Mouse (Mus musculus) midbrain, embryonic 11.5 days (tissue): ENCODE data around the gene Rnf126. TPM values are rescaled to one million over a fixed set of nuclear protein-coding genes. Genes with fewer than 3 reads are reported as not detected.

Experiments
- ATAC-seq: fragments of 200-750 bp; cut with Nextera tagmentation; 2 replicates; pipeline ENCODE4 v1.8.0; 2017; ENCODE audit warnings: moderate TSS enrichment, moderate library complexity; ENCODE audit not compliant: low FRiP score
- DNase-seq: peaks from one replicate; pipeline ENCODE4 v3.0.0; 2015; ENCODE audit warnings: low spot score; ENCODE audit errors: missing footprints
- H3K27ac ChIP-seq: fragments of 300-500 bp; sonication (generic); 2 replicates; pipeline ENCODE4 v1.5.1; 2014; ENCODE audit warnings: low read depth, low read length
- H3K27me3 ChIP-seq: fragments of 300-500 bp; sonication (generic); 2 replicates; pipeline ENCODE4 v1.6.1; 2014; ENCODE audit warnings: mild to moderate bottlenecking, low read length, moderate library complexity, mixed read lengths; ENCODE audit not compliant: control insufficient read depth, insufficient read depth
- H3K36me3 ChIP-seq: fragments of 300-500 bp; sonication (generic); 2 replicates; pipeline ENCODE4 v1.6.1; 2014; ENCODE audit warnings: mild to moderate bottlenecking, low read length, moderate library complexity, mixed read lengths; ENCODE audit not compliant: control insufficient read depth, insufficient read depth
- H3K4me1 ChIP-seq: fragments of 300-500 bp; sonication (generic); 2 replicates; pipeline ENCODE4 v1.6.1; 2014; ENCODE audit warnings: low read length; ENCODE audit not compliant: control insufficient read depth, insufficient read depth
- H3K4me2 ChIP-seq: fragments of 300-500 bp; sonication (generic); 2 replicates; pipeline ENCODE4 v1.6.1; 2014; ENCODE audit warnings: mild to moderate bottlenecking, moderate library complexity
- H3K4me3 ChIP-seq: fragments of 300-500 bp; sonication (generic); 2 replicates; pipeline ENCODE4 v1.5.1; 2014; ENCODE audit warnings: low read depth, low read length
- H3K9ac ChIP-seq: fragments of 300-500 bp; sonication (generic); 2 replicates; pipeline ENCODE4 v1.6.1; 2014; ENCODE audit warnings: low read length
- H3K9me3 ChIP-seq: fragments of 300-500 bp; sonication (generic); 2 replicates; pipeline ENCODE4 v1.6.1; 2016; ENCODE audit warnings: low read length; ENCODE audit not compliant: control insufficient read depth
- WGBS: fragments of 180-500 bp; shearing (Covaris S2); extraction: QIAGEN DNeasy Blood & Tissue Kit; methylation state at CpG from one replicate; pipeline ENCODE4 v1.1.7; 2014; 5-methylcytosine and 5-hydroxymethylcytosine counted together
- polyA plus RNA-seq: library from polyadenylated mRNA; unstranded; fragments of >200 nt; fragmentation: Nextera tagmentation; extraction: Ambion mirVana; gene quantifications from 2 replicates; pipeline ENCODE4 v1.2.1, GENCODE M21; 2014

Rnf126 gene
- 69.9 and 81.9 TPM in 2 replicates for polyA plus RNA-seq

- H3K9me3 ChIP-seq: no peaks in the 10 kb centered on the region
- peaks cover 22% of the 10 kb centered on the region for H3K4me1 ChIP-seq
- H3K4me2 ChIP-seq: peak within 1 kb of the TSS; percentile 95
- WGBS: under 1% methylated on average over 82 of the region's 101 CpGs
- H3K4me3 ChIP-seq: peak within 1 kb of the TSS; percentile 97
- ATAC-seq (peak; percentile 92), DNase-seq (peak; percentile 100)
- H3K27ac ChIP-seq: peak within 1 kb of the TSS; percentile 78
- no peaks in the 10 kb centered on the region for H3K27me3 ChIP-seq
- peaks cover 5% of the 10 kb centered on the region; the same call in 1 of the 2 replicates for H3K36me3 ChIP-seq
- H3K9ac ChIP-seq: peak within 1 kb of the TSS; percentile 97
These were observed at the start of gene Rnf126 for GRCm38 (mm10) chr10:79766508-79767325. Gene Rnf126 (minus strand): TSS chr10:79766952.

GRCm38 (mm10) chr10:79815671-79816494 is 49.1 kb upstream of the Rnf126 start:
- Histone ChIP-seq H3K36me3 (peaks cover 18% of the 10 kb centered on the region), H3K4me1 (no peaks in the 10 kb centered on the region), H3K27me3 (no peaks in the 10 kb centered on the region), H3K9ac (no peak overlapping the region), H3K9me3 (no peaks in the 10 kb centered on the region), H3K4me3 (no peak overlapping the region), H3K27ac (no peak overlapping the region), H3K4me2 (no peak overlapping the region)
- ATAC-seq (no peak), DNase-seq (no peak)
- 87% methylated on average over 12 of the region's 12 CpGs for WGBS

- Histone ChIP-seq H3K9ac (no peak overlapping the region), H3K36me3 (peaks cover 18% of the 10 kb centered on the region), H3K27ac (no peak overlapping the region), H3K4me1 (no peaks in the 10 kb centered on the region), H3K27me3 (no peaks in the 10 kb centered on the region), H3K9me3 (no peaks in the 10 kb centered on the region), H3K4me3 (no peak overlapping the region), H3K4me2 (no peak overlapping the region)
- ATAC-seq (no peak), DNase-seq (no peak)
- WGBS: 83% methylated on average over 5 of the region's 5 CpGs
These were observed 47.6 kb upstream of the Rnf126 start for GRCm38 (mm10) chr10:79814271-79814842.

GRCm38 (mm10) chr10:79811736-79812637 is 45.2 kb upstream of the Rnf126 start:
- Histone ChIP-seq H3K9me3 (no peaks in the 10 kb centered on the region), H3K9ac (no peak overlapping the region), H3K36me3 (peaks cover 16% of the 10 kb centered on the region), H3K27me3 (no peaks in the 10 kb centered on the region), H3K27ac (0 out of 2 replicates have a peak overlapping the region, but pooled peaks have one; percentile 20), H3K4me1 (no peaks in the 10 kb centered on the region), H3K4me3 (no peak overlapping the region), H3K4me2 (no peak overlapping the region)
- DNase-seq (peak; percentile 99), ATAC-seq (peak; percentile 64)
- 26% methylated on average over 15 of the region's 15 CpGs for WGBS

DNA sequence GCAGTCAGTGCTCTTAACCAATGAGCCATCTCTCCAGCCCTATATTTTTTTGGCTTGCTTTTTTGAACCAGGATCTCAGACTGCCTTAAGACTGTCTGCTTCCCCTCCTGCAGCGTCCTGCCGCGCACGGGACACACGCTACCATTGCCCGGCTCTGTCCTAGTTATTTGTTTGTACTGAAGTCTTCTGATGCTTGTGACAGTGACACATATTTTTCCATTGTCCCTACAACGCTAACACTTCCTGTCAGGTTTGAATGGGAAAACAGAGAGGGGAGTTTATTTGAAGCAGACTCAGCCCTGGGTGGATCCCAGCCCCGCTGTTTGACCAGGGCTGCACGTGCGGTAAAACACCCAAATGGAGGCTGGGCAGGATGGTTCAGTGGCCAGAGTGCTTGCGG is 42.0 kb upstream of the Rnf126 start:
- H3K4me1 ChIP-seq: peaks cover 15% of the 10 kb centered on the region
- H3K36me3 ChIP-seq: peaks cover 12% of the 10 kb centered on the region
- H3K4me3 ChIP-seq: no peak overlapping the region
- WGBS: 91% methylated on average over 11 of the region's 11 CpGs
- no peak overlapping the region for H3K4me2 ChIP-seq
- ATAC-seq: no peak
- no peak for DNase-seq
- H3K9ac ChIP-seq: no peak overlapping the region
- H3K9me3 ChIP-seq: no peaks in the 10 kb centered on the region
- H3K27ac ChIP-seq: no peak overlapping the region
- no peaks in the 10 kb centered on the region for H3K27me3 ChIP-seq

GRCm38 (mm10) chr10:79807826-79808225 is 41.1 kb upstream of the Rnf126 start:
- no peaks in the 10 kb centered on the region for H3K27me3 ChIP-seq
- H3K27ac ChIP-seq: peak overlapping the region; percentile 51; the same call in 1 of the 2 replicates
- no peak overlapping the region for H3K9ac ChIP-seq
- no peak overlapping the region for H3K4me2 ChIP-seq
- peaks cover 23% of the 10 kb centered on the region for H3K4me1 ChIP-seq
- WGBS: 77% methylated on average over 11 of the region's 11 CpGs
- no peak for ATAC-seq
- H3K9me3 ChIP-seq: no peaks in the 10 kb centered on the region
- no peak for DNase-seq
- H3K36me3 ChIP-seq: peaks cover 11% of the 10 kb centered on the region
- no peak overlapping the region for H3K4me3 ChIP-seq

DNA sequence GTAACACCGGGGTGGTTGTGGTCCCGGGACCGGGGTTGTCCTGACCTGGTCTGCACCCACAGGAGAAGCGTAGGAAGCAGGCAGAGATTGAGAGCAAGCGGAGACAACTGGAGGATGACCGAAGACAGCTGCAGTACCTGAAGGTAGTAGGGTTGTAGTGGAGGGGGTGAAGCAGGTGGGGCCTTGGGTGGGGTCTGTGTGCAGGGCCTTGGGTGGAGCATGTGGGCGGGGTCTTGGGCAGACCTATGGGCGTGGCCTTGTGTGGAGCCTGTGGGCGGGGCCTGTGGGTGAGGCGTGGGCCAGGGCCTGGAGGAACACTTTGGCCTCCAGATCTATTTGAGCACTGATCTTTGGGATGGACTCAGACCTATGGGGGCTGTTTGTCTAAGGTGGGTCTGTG is 40.2 kb upstream of the Rnf126 start:
- no peaks in the 10 kb centered on the region for H3K27me3 ChIP-seq
- WGBS: 84% methylated on average over 10 of the region's 10 CpGs
- no peak overlapping the region for H3K9ac ChIP-seq
- no peak overlapping the region for H3K27ac ChIP-seq
- no peak overlapping the region for H3K4me2 ChIP-seq
- H3K4me3 ChIP-seq: no peak overlapping the region
- H3K9me3 ChIP-seq: no peaks in the 10 kb centered on the region
- ATAC-seq: no peak
- peaks cover 32% of the 10 kb centered on the region for H3K4me1 ChIP-seq
- DNase-seq: no peak
- peaks cover 11% of the 10 kb centered on the region for H3K36me3 ChIP-seq

GRCm38 (mm10) chr10:79806331-79806730 is 39.6 kb upstream of the Rnf126 start:
- 90% methylated on average over 9 of the region's 9 CpGs for WGBS

More at GRCm38 (mm10) chr10:79806331-79806730, 39.6 kb upstream of the Rnf126 start:
- H3K9ac ChIP-seq: no peak overlapping the region
- peaks cover 36% of the 10 kb centered on the region for H3K4me1 ChIP-seq
- no peak overlapping the region for H3K4me2 ChIP-seq
- H3K4me3 ChIP-seq: no peak overlapping the region
- no peak for ATAC-seq
- no peaks in the 10 kb centered on the region for H3K27me3 ChIP-seq
- H3K27ac ChIP-seq: no peak overlapping the region
- no peaks in the 10 kb centered on the region for H3K9me3 ChIP-seq
- DNase-seq: no peak
- peaks cover 11% of the 10 kb centered on the region for H3K36me3 ChIP-seq
